Mouse (Mus musculus) CH12.LX (cell line): ENCODE results near the gene Nmnat2. TPM values are rescaled to one million over a fixed set of nuclear protein-coding genes. Genes with fewer than 3 reads are reported as not detected.

Source experiments
- DNase-seq: peaks from one replicate; pipeline ENCODE4 v3.0.0-alpha.2; 2013; ENCODE audit errors: extremely low read depth
- H3K27ac ChIP-seq: 2 replicates; pipeline ENCODE4 v1.5.1; 2012; ENCODE audit warnings: low read depth, mild to moderate bottlenecking, control low read depth, moderate library complexity; ENCODE audit not compliant: insufficient read depth
- H3K27me3 ChIP-seq: replicated peaks from 2 replicates; pipeline ENCODE3; 2012; ENCODE audit warnings: inconsistent platforms
- H3K36me3 ChIP-seq, 2 experiments: replicated peaks in 1 of 2; 2 replicates each; pipeline versions ENCODE3 to v1.6.1; 2012; ENCODE audit warnings: inconsistent platforms in 1 of 2, low read length in 1 of 2, mild to moderate bottlenecking in 1 of 2, mixed read lengths in 1 of 2, moderate library complexity in 1 of 2; ENCODE audit not compliant: control insufficient read depth in 1 of 2, insufficient read depth in 1 of 2
- H3K4me1 ChIP-seq, 2 experiments: 2 replicates each; pipeline ENCODE4 v1.6.1; 2012; ENCODE audit warnings: inconsistent platforms in 1 of 2, moderate library complexity in 1 of 2; ENCODE audit not compliant: insufficient read depth in 2 of 2, control insufficient read depth in 1 of 2
- H3K4me2 ChIP-seq: 2 replicates; pipeline ENCODE4 v1.6.1; 2012; ENCODE audit warnings: low read depth, mild to moderate bottlenecking, control low read depth; ENCODE audit not compliant: poor library complexity, insufficient read depth, severe bottlenecking
- H3K4me3 ChIP-seq, 3 experiments: fragments of 150-350 bp in 1 of 3; sonication (generic) in 1 of 3; replicated peaks in 1 of 3; 2 replicates each; pipeline versions ENCODE3 to v1.5.1; 2011 to 2012; ENCODE audit warnings: low read depth in 2 of 3, low read length in 2 of 3, mild to moderate bottlenecking in 2 of 3, moderate library complexity in 2 of 3, control low read depth in 1 of 3, improper control_type of control experiment in 1 of 3, inconsistent platforms in 1 of 3, mixed read lengths in 1 of 3; ENCODE audit not compliant: poor library complexity in 1 of 3
- H3K79me2 ChIP-seq: replicated peaks from 2 replicates; pipeline ENCODE4 v1.6.1; 2012; ENCODE audit warnings: mild to moderate bottlenecking, moderate library complexity; ENCODE audit not compliant: control insufficient read depth, poor library complexity, insufficient read depth, severe bottlenecking; ENCODE audit errors: extremely low read depth
- H3K9ac ChIP-seq: 2 replicates; pipeline ENCODE4 v1.6.1; 2012; ENCODE audit warnings: low read depth, mild to moderate bottlenecking, control low read depth, moderate library complexity; ENCODE audit not compliant: insufficient read depth
- H3K9me3 ChIP-seq: replicated peaks from 2 replicates; pipeline ENCODE3; 2012; ENCODE audit warnings: low read length, inconsistent platforms, mixed read lengths
- CHD1 ChIP-seq: IDR thresholded peaks from 2 replicates; pipeline ENCODE4 v1.6.1; 2012; ENCODE audit warnings: low read depth, low read length, improper control_type of control experiment, inconsistent platforms
- CHD2 ChIP-seq: IDR thresholded peaks from 2 replicates; pipeline ENCODE4 v1.6.1; 2011; ENCODE audit warnings: low read length, improper control_type of control experiment
- CTCF ChIP-seq, 2 experiments: IDR thresholded peaks in 1 of 2; conservative IDR thresholded peaks in 1 of 2; 2 replicates each; pipeline ENCODE4 v1.5.1; 2011 to 2012; ENCODE audit warnings: low read depth in 2 of 2, low read length in 2 of 2, improper control_type of control experiment in 1 of 2, inconsistent platforms in 1 of 2, mild to moderate bottlenecking in 1 of 2, moderate library complexity in 1 of 2
- E2F4 ChIP-seq: IDR thresholded peaks from 2 replicates; pipeline ENCODE4 v1.6.1; 2011; ENCODE audit warnings: low read depth, low read length, improper control_type of control experiment; ENCODE audit not compliant: insufficient replicate concordance
- ELF1 ChIP-seq: IDR thresholded peaks from 2 replicates; pipeline ENCODE4 v1.6.1; 2014; ENCODE audit warnings: low read depth, mild to moderate bottlenecking, inconsistent platforms, low read length, improper control_type of control experiment
- EP300 ChIP-seq: IDR thresholded peaks from 2 replicates; pipeline ENCODE4 v1.6.1; 2011; ENCODE audit warnings: low read length, improper control_type of control experiment
- JUND ChIP-seq: conservative IDR thresholded peaks from 2 replicates; pipeline ENCODE4 v1.6.1; 2011; ENCODE audit warnings: low read depth, low read length, improper control_type of control experiment
- KAT2A ChIP-seq: IDR thresholded peaks from 2 replicates; pipeline ENCODE4 v1.6.1; 2012; ENCODE audit warnings: low read length, improper control_type of control experiment, inconsistent platforms; ENCODE audit not compliant: insufficient replicate concordance
- MAZ ChIP-seq: IDR thresholded peaks from 2 replicates; pipeline ENCODE4 v1.6.1; 2012; ENCODE audit warnings: low read depth, mild to moderate bottlenecking, inconsistent platforms, low read length, improper control_type of control experiment, moderate library complexity
- MEF2A ChIP-seq: IDR thresholded peaks from 2 replicates; pipeline ENCODE4 v1.6.1; 2014; ENCODE audit warnings: low read depth, mild to moderate bottlenecking, inconsistent platforms, low read length, improper control_type of control experiment, borderline replicate concordance
- MXI1 ChIP-seq: IDR thresholded peaks from 2 replicates; pipeline ENCODE4 v1.6.1; 2011; ENCODE audit warnings: mild to moderate bottlenecking, low read depth, low read length, improper control_type of control experiment
- MYC ChIP-seq: IDR thresholded peaks from 2 replicates; pipeline ENCODE4 v1.6.1; 2011; ENCODE audit warnings: low read depth, mild to moderate bottlenecking, improper control_type of control experiment, low read length
- NELFE ChIP-seq: IDR thresholded peaks from 2 replicates; pipeline ENCODE4 v1.6.1; 2011; ENCODE audit warnings: low read depth, low read length, improper control_type of control experiment
- NRF1 ChIP-seq: IDR thresholded peaks from 2 replicates; pipeline ENCODE4 v1.6.1; 2014; ENCODE audit warnings: low read depth, mild to moderate bottlenecking, inconsistent platforms, low read length, improper control_type of control experiment, moderate library complexity
- PAX5 ChIP-seq: IDR thresholded peaks from 2 replicates; pipeline ENCODE4 v1.6.1; 2012; ENCODE audit warnings: low read length, inconsistent platforms, mixed read lengths
- POLR2A ChIP-seq: IDR thresholded peaks from 2 replicates; pipeline ENCODE4 v1.6.1; 2011; ENCODE audit warnings: low read depth, mild to moderate bottlenecking, improper control_type of control experiment, low read length
- RAD21 ChIP-seq: IDR thresholded peaks from 2 replicates; pipeline ENCODE4 v1.6.1; 2011; ENCODE audit warnings: low read depth, mild to moderate bottlenecking, low read length, improper control_type of control experiment, moderate library complexity
- TBP ChIP-seq: conservative IDR thresholded peaks from 2 replicates; pipeline ENCODE4 v1.6.1; 2011; ENCODE audit warnings: low read depth, low read length, improper control_type of control experiment
- UBTF ChIP-seq: IDR thresholded peaks from 2 replicates; pipeline ENCODE4 v1.6.1; 2012; ENCODE audit warnings: low read depth, mild to moderate bottlenecking, inconsistent platforms, low read length, improper control_type of control experiment, moderate library complexity
- USF1 ChIP-seq: IDR thresholded peaks from 2 replicates; pipeline ENCODE4 v1.6.1; 2014; ENCODE audit warnings: low read depth, mild to moderate bottlenecking, inconsistent platforms, low read length, improper control_type of control experiment
- USF2 ChIP-seq: conservative IDR thresholded peaks from 2 replicates; pipeline ENCODE4 v1.6.1; 2011; ENCODE audit warnings: low read depth, low read length, improper control_type of control experiment
- ZC3H11A ChIP-seq: IDR thresholded peaks from 2 replicates; pipeline ENCODE4 v1.6.1; 2012; ENCODE audit warnings: low read depth, mild to moderate bottlenecking, inconsistent platforms, low read length, improper control_type of control experiment
- ZKSCAN1 ChIP-seq: IDR thresholded peaks from 2 replicates; pipeline ENCODE4 v1.6.1; 2012; ENCODE audit warnings: low read depth, inconsistent platforms, low read length, improper control_type of control experiment, borderline replicate concordance
- ZMIZ1 ChIP-seq: IDR thresholded peaks from 2 replicates; pipeline ENCODE4 v1.6.1; 2012; ENCODE audit warnings: low read depth, mild to moderate bottlenecking, inconsistent platforms, low read length, improper control_type of control experiment
- ZNF384 ChIP-seq: IDR thresholded peaks from 2 replicates; pipeline ENCODE4 v1.6.1; 2012; ENCODE audit warnings: low read depth, low read length, improper control_type of control experiment, inconsistent platforms
- dilution Hi-C: fragments of 300-500 bp; cut with MboI; formaldehyde crosslinking; loops from 2 replicates; pipeline ENCODE4 v1.14.3; 2020; ENCODE audit warnings: low sequenced_read_pairs; ENCODE audit not compliant: extremely low pct_unique_long_range_greater_than_20kb, extremely low pct_ligation_motif_present
- in situ Hi-C: fragments of 300-500 bp; cut with MboI; formaldehyde crosslinking; loops from 3 replicates; pipeline ENCODE4 v1.14.3; 2019; ENCODE audit warnings: low sequenced_read_pairs, low pct_ligation_motif_present, low pct_unique_long_range_greater_than_20kb, mixed read lengths
- polyA plus RNA-seq: library from polyadenylated mRNA; unstranded; fragments of >175 nt; gene quantifications from 2 replicates; pipeline ENCODE4 v1.2.1, GENCODE M21; 2012; ENCODE audit warnings: low read depth; ENCODE audit not compliant: insufficient read length
- total RNA-seq, 2 experiments: library from RNA; depleted of rRNA; stranded (reverse); fragments of 300-350 nt in 1 of 2; fragments of >200 nt in 1 of 2; gene quantifications; 2 replicates each; pipeline ENCODE4 v1.2.3; 2012 to 2014

Nmnat2 gene
- total and polyA plus RNA-seq, 3 experiments = 0.04 to 0.09 (median 0.09) TPM

DNA sequence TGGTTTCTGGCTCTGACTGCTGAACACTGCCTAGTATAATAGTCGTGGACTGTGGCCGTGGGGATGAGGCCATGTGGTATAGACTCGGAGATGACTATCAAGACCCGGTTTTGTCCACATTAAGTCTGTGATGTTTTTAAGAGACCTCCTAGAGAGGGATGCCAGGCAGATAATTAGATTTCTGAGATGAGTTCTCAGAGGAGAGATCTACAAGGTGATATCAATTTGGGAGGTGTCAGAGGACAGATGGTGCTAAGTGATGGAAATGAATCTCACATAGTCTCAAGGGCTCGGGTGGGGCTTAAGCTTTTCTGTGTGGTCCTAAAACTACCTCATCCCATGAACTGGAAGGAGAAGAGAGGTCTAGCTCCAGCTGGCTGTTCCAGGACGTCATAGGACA lies 88.5 kb downstream of the Nmnat2 start:
- Histone ChIP-seq H3K79me2 (no peaks in the 10 kb centered on the region), H3K9ac (no peak overlapping the region), H3K9me3 (no peaks in the 10 kb centered on the region), H3K4me1 (0 out of 4 replicates have a peak, but pooled peaks cover 0 to 4% of the 10 kb centered on the region in 2 experiments), H3K27ac (no peak overlapping the region), H3K27me3 (peaks cover 2% of the 10 kb centered on the region), H3K36me3 (no peaks in the 10 kb centered on the region), H3K4me3 (no peak overlapping the region), H3K4me2 (no peak overlapping the region)
- in situ Hi-C loops (loop anchor here (25.0 kb wide), 1 partner anchor 506 kb away; no protein-coding TSS in a partner anchor), dilution Hi-C loops (no loop called here)
- TF ChIP-seq JUND = no peak
- TF ChIP-seq ZNF384 = no peak
- TF ChIP-seq E2F4 = no peak
- no peak for TF ChIP-seq ZKSCAN1
- TF ChIP-seq CTCF (conservative IDR thresholded peaks at IDR 0.05 in 1 of 2, IDR thresholded peaks at IDR 0.05 in 1 of 2; ENCODE audit: low read depth in 2 of 2, low read length in 2 of 2) = no peak
- no peak for TF ChIP-seq MYC
- TF ChIP-seq CHD2 = no peak
- no peak for TF ChIP-seq MXI1
- TF ChIP-seq NELFE = no peak
- no peak for TF ChIP-seq ZC3H11A
- TF ChIP-seq PAX5 = no peak
- TF ChIP-seq UBTF = no peak
- no peak for TF ChIP-seq MEF2A
- TF ChIP-seq ZMIZ1 = no peak
- TF ChIP-seq USF2 = no peak
- no peak for TF ChIP-seq NRF1
- no peak for TF ChIP-seq USF1
- DNase-seq = no peak

DNA sequence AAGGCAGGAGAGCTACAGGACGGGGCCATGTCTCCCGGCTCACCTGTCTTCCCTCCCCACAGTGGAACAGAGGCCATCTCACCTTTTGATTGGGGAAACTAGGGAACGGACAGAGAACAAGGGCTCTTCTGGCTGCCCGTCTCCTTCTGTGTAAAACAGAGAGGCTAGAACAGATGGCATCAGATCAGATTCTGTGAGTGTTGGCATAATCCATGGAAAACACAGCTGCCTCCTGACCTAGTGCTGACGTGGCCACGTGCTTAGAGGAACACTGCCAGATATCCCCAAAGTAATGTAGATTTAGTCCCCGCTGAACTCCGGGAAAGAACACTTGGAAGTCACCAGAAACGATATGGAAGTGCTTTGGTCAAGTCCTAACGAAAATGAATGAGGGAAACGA lies 90.6 kb downstream of the Nmnat2 start:
- H3K4me3 ChIP-seq = no peak overlapping the region
- in situ Hi-C loops (loop anchor here (25.0 kb wide), 1 partner anchor 508 kb away; no protein-coding TSS in a partner anchor), dilution Hi-C loops (no loop called here)
- H3K36me3 ChIP-seq = no peaks in the 10 kb centered on the region
- no peak overlapping the region for H3K9ac ChIP-seq
- H3K79me2 ChIP-seq = no peaks in the 10 kb centered on the region
- H3K27ac ChIP-seq = no peak overlapping the region
- no peak for DNase-seq
- H3K4me1 ChIP-seq = 0 out of 4 replicates have a peak, but pooled peaks cover 0 to 4% of the 10 kb centered on the region in 2 experiments
- H3K27me3 ChIP-seq = peaks cover 2% of the 10 kb centered on the region
- H3K4me2 ChIP-seq = no peak overlapping the region
- no peaks in the 10 kb centered on the region for H3K9me3 ChIP-seq
- TF ChIP-seq ZNF384 (no peak), POLR2A (no peak), ZMIZ1 (no peak), CHD2 (no peak), CTCF (conservative IDR thresholded peaks at IDR 0.05 in 1 of 2, IDR thresholded peaks at IDR 0.05 in 1 of 2; ENCODE audit: low read depth in 2 of 2, low read length in 2 of 2) (no peak), ELF1 (no peak), USF2 (no peak), ZKSCAN1 (no peak), MEF2A (no peak), MAZ (no peak), CHD1 (no peak), KAT2A (no peak), EP300 (no peak), MXI1 (no peak), TBP (no peak), RAD21 (no peak)
